Mouse (Mus musculus) forebrain, embryonic 11.5 days (tissue): ENCODE results near the gene Timp2. TPM values are rescaled to one million over a fixed set of nuclear protein-coding genes. Genes with fewer than 3 reads are reported as not detected.

ENCODE experiments used
- ATAC-seq: fragments of 200-750 bp; cut with Nextera tagmentation; replicated peaks from 2 replicates; pipeline ENCODE4 v1.8.0; 2017; ENCODE audit warnings: moderate TSS enrichment; ENCODE audit not compliant: low FRiP score
- DNase-seq: peaks from one replicate; pipeline ENCODE4 v3.0.0-alpha.2; 2017; ENCODE audit warnings: low spot score
- H3K27ac ChIP-seq: fragments of 300-500 bp; sonication (generic); 2 replicates; pipeline ENCODE4 v1.5.1; 2014; ENCODE audit warnings: low read depth, low read length
- H3K27me3 ChIP-seq: fragments of 300-500 bp; sonication (generic); 2 replicates; pipeline ENCODE4 v1.6.1; 2014; ENCODE audit warnings: mild to moderate bottlenecking, low read length, mixed read lengths; ENCODE audit not compliant: control insufficient read depth, insufficient read depth
- H3K36me3 ChIP-seq: fragments of 300-500 bp; sonication (generic); 2 replicates; pipeline ENCODE4 v1.6.1; 2014; ENCODE audit warnings: mild to moderate bottlenecking, low read length, moderate library complexity, mixed read lengths; ENCODE audit not compliant: control insufficient read depth, insufficient read depth
- H3K4me1 ChIP-seq: fragments of 300-500 bp; sonication (generic); replicated peaks from 2 replicates; pipeline ENCODE4 v1.6.1; 2014; ENCODE audit warnings: low read length, mixed read lengths; ENCODE audit not compliant: control insufficient read depth, insufficient read depth
- H3K4me2 ChIP-seq: fragments of 300-500 bp; sonication (generic); 2 replicates; pipeline ENCODE4 v1.6.1; 2014; ENCODE audit warnings: low read depth, mild to moderate bottlenecking, low read length, moderate library complexity, mixed read lengths; ENCODE audit not compliant: severe bottlenecking
- H3K4me3 ChIP-seq: fragments of 300-500 bp; sonication (generic); 2 replicates; pipeline ENCODE4 v1.5.1; 2014; ENCODE audit warnings: low read depth, low read length
- H3K9ac ChIP-seq: fragments of 300-500 bp; sonication (generic); 2 replicates; pipeline ENCODE4 v1.6.1; 2014; ENCODE audit warnings: low read length
- H3K9me3 ChIP-seq: fragments of 300-500 bp; sonication (generic); 2 replicates; pipeline ENCODE4 v1.6.1; 2016; ENCODE audit warnings: low read length, mixed read lengths; ENCODE audit not compliant: control insufficient read depth
- WGBS: fragments of 180-500 bp; shearing (Covaris S2); extraction: QIAGEN DNeasy Blood & Tissue Kit; methylation state at CpG from one replicate; pipeline ENCODE4 v1.1.7; 2014; 5-methylcytosine and 5-hydroxymethylcytosine counted together
- polyA plus RNA-seq: library from polyadenylated mRNA; unstranded; fragments of >200 nt; fragmentation: Nextera tagmentation; extraction: Ambion mirVana; gene quantifications from 2 replicates; pipeline ENCODE4 v1.2.1, GENCODE M21; 2014

Gene Timp2
- polyA plus RNA-seq, 1 experiment from 2014 or later, result 48.0 TPM

DNA sequence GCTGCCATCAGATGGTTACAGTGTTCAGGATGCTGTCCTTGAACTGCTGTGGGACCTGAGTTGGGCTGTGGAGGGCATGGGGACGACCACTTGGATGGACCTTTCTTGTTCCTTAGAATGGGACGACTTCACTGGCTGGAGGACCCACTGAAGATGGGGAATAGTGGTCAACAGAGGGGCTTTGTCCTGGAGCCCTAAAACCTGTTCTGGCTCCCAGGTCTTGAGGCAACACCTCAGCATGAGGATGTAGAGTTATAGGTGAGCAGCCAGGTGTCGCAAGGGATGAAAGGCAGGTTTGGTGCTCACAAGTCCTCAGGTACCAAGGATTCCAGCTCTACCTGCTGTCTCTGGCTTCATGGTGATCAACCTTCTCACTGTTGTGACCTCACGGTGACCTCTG is 29.0 kb downstream of the Timp2 start:
- Histone ChIP-seq H3K9ac (no peak overlapping the region), H3K27ac (no peak overlapping the region), H3K4me3 (no peak overlapping the region), H3K36me3 (no peaks in the 10 kb centered on the region), H3K4me2 (no peak overlapping the region), H3K9me3 (no peaks in the 10 kb centered on the region), H3K27me3 (no peaks in the 10 kb centered on the region), H3K4me1 (no peaks in the 10 kb centered on the region; the same call in 1 of the 2 replicates)
- DNase-seq, result no peak
- 85% methylated on average over 4 of the region's 4 CpGs for WGBS
- ATAC-seq, result no peak

- WGBS, result 73% methylated on average over 5 of the region's 5 CpGs
- H3K27ac ChIP-seq, result no peak overlapping the region
Measured at GRCm38 (mm10) chr11:118324541-118324940, 31.0 kb downstream of the Timp2 start.

GRCm38 (mm10) chr11:118323974-118324373 is 31.6 kb downstream of the Timp2 start:
- Histone ChIP-seq H3K4me3 (no peak overlapping the region), H3K9ac (no peak overlapping the region), H3K27me3 (no peaks in the 10 kb centered on the region), H3K9me3 (no peaks in the 10 kb centered on the region), H3K4me2 (no peak overlapping the region), H3K36me3 (no peaks in the 10 kb centered on the region), H3K27ac (no peak overlapping the region), H3K4me1 (no peaks in the 10 kb centered on the region; the same call in 1 of the 2 replicates)
- no peak for DNase-seq
- no peak for ATAC-seq
- WGBS, result 95% methylated on average over 5 of the region's 5 CpGs

More at GRCm38 (mm10) chr11:118324541-118324940, 31.0 kb downstream of the Timp2 start:
- H3K27me3 ChIP-seq, result no peaks in the 10 kb centered on the region
- ATAC-seq, result no peak
- no peak overlapping the region for H3K4me3 ChIP-seq
- H3K9me3 ChIP-seq, result no peaks in the 10 kb centered on the region
- H3K4me1 ChIP-seq, result no peaks in the 10 kb centered on the region; the same call in 1 of the 2 replicates
- no peak for DNase-seq
- no peak overlapping the region for H3K4me2 ChIP-seq
- no peaks in the 10 kb centered on the region for H3K36me3 ChIP-seq
- no peak overlapping the region for H3K9ac ChIP-seq

- DNase-seq (no peak), ATAC-seq (no peak)
- no peaks in the 10 kb centered on the region for H3K36me3 ChIP-seq
- no peak overlapping the region for H3K4me2 ChIP-seq
- no peak overlapping the region for H3K9ac ChIP-seq
- H3K4me3 ChIP-seq, result no peak overlapping the region
- H3K27me3 ChIP-seq, result no peaks in the 10 kb centered on the region
- H3K27ac ChIP-seq, result no peak overlapping the region
- WGBS, result 79% methylated on average over 3 of the region's 3 CpGs
- H3K9me3 ChIP-seq, result no peaks in the 10 kb centered on the region
- H3K4me1 ChIP-seq, result no peaks in the 10 kb centered on the region; the same call in 1 of the 2 replicates
Measured at GRCm38 (mm10) chr11:118322647-118323046, 32.9 kb downstream of the Timp2 start.

DNA sequence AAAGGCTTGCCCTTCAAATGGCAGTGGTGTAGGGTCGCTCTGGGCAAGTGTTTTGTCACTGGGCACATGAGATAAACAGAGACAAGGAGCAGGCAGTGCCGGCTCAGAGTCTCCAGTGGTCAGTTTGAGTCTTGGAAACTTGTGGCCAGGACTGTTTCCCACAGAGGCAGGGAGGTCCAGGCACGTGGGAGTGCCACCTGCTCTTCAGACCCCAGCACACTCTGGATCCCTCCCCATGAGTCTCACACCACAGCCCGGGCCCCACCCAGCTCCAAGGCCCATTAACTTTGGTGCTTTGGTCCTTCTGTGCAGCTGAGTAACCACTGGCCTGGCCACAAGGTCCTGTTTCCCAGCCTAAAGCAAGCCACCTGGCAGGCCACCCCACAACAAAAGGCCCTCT is 33.6 kb downstream of the Timp2 start:
- no peak for ATAC-seq
- WGBS, result 77% methylated on average over 4 of the region's 4 CpGs
- H3K9ac ChIP-seq, result no peak overlapping the region
- H3K4me1 ChIP-seq, result no peaks in the 10 kb centered on the region
- no peaks in the 10 kb centered on the region for H3K36me3 ChIP-seq
- no peak overlapping the region for H3K4me2 ChIP-seq
- no peak for DNase-seq
- H3K27me3 ChIP-seq, result no peaks in the 10 kb centered on the region
- H3K27ac ChIP-seq, result no peak overlapping the region
- no peaks in the 10 kb centered on the region for H3K9me3 ChIP-seq
- H3K4me3 ChIP-seq, result no peak overlapping the region

DNA sequence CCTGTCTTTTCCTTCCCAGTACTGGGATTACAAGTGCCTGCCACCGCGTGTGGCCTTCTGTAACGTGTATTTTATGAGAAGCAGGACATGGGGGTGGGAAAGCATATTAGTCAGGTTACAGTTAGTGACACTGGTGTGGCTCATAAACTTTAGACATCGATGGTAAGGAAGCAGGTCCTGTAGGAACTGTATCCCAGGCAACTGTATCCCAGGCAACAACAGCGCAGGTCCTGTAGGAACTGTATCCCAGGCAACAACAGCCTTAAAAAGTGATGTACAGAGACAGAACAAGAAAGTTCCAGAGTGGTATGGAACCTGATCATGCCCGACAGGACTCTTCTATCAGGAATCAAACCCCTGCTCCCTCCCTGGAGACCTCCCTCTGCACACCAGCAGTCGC is 34.0 kb downstream of the Timp2 start:
- no peak overlapping the region for H3K9ac ChIP-seq
- no peak for ATAC-seq
- no peaks in the 10 kb centered on the region for H3K4me1 ChIP-seq
- no peaks in the 10 kb centered on the region for H3K27me3 ChIP-seq
- H3K9me3 ChIP-seq, result no peaks in the 10 kb centered on the region
- H3K4me3 ChIP-seq, result no peak overlapping the region
- H3K4me2 ChIP-seq, result no peak overlapping the region
- DNase-seq, result no peak
- H3K27ac ChIP-seq, result no peak overlapping the region
- no peaks in the 10 kb centered on the region for H3K36me3 ChIP-seq
- WGBS, result 88% methylated on average over 7 of the region's 7 CpGs

GRCm38 (mm10) chr11:118318678-118319077 is 36.9 kb downstream of the Timp2 start:
- no peaks in the 10 kb centered on the region; the same call in 1 of the 2 replicates for H3K36me3 ChIP-seq

DNA sequence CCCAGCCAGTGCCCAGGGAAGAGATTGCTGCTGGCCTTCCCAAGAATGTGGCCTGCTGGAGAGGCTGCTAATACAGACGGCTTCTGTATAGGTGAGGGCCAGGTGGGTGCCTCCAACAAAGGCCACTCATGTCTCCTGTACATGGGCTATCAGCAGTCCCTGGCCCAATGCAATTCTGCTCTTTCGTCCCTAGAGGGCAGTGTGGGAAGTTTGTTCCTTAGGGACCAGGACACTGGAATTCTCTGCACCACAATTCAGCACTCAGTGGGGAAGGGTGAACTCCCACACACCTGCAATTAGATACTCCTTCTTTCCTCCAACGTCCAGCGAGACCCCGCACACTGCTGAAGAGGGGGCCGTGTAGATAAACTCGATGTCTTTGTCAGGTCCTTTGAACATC is 38.4 kb downstream of the Timp2 start:
- peak; percentile 65 for DNase-seq
- ATAC-seq, result no peak
- Histone ChIP-seq H3K4me1 (no peaks in the 10 kb centered on the region), H3K36me3 (no peaks in the 10 kb centered on the region; the same call in 1 of the 2 replicates), H3K9me3 (no peaks in the 10 kb centered on the region), H3K27me3 (no peaks in the 10 kb centered on the region), H3K4me2 (no peak overlapping the region), H3K27ac (no peak overlapping the region), H3K4me3 (no peak overlapping the region), H3K9ac (no peak overlapping the region)
- 37% methylated on average over 7 of the region's 7 CpGs for WGBS

More at GRCm38 (mm10) chr11:118318678-118319077, 36.9 kb downstream of the Timp2 start:
- Histone ChIP-seq H3K9me3 (no peaks in the 10 kb centered on the region), H3K9ac (no peak overlapping the region), H3K4me3 (no peak overlapping the region), H3K27me3 (no peaks in the 10 kb centered on the region), H3K4me2 (no peak overlapping the region), H3K4me1 (no peaks in the 10 kb centered on the region), H3K27ac (no peak overlapping the region)
- DNase-seq (peak; percentile 60), ATAC-seq (no peak)
- WGBS, result 72% methylated on average over 5 of the region's 5 CpGs

DNA sequence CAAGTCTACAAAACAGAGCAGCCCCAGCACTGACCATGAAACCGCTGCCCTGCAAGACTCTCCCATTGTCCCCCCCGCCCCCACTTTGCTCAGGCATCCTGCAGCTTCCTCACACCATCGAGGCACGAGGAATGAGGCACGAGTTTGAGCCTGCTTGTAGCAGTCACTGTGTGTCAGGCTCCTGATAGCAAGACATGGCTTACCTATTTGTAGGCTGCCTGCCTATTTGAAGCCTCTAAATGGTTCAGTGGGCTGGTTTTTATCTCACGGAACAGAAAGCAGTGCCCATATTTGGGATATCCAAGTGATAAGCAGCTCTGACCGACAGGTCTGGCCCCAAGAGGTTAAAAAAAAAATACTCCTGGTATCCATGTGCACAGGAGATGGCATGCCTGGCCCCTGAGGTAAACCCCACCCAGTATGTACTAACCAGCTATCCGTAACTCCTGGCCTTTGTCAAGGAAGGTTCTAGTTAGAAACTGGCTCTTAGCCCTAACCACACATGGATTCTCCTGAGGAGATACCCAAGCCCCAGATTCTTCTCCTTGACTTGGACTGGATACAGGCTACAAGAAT is 39.2 kb downstream of the Timp2 start:
- Histone ChIP-seq H3K9me3 (no peaks in the 10 kb centered on the region), H3K27ac (no peak overlapping the region), H3K4me2 (no peak overlapping the region), H3K36me3 (no peaks in the 10 kb centered on the region; the same call in 1 of the 2 replicates), H3K27me3 (no peaks in the 10 kb centered on the region), H3K9ac (no peak overlapping the region), H3K4me3 (no peak overlapping the region), H3K4me1 (no peaks in the 10 kb centered on the region)
- DNase-seq, result no peak
- no peak for ATAC-seq
- WGBS, result 87% methylated on average over 8 of the region's 8 CpGs
